Mouse (Mus musculus) heart, embryonic 11.5 days (tissue): ENCODE measurements around the gene Gm5294. TPM values are rescaled to one million over a fixed set of nuclear protein-coding genes. Genes with fewer than 3 reads are reported as not detected.

ENCODE experiments used
- ATAC-seq: fragments of 200-750 bp; cut with Nextera tagmentation; replicated peaks from 2 replicates; pipeline ENCODE4 v1.8.0; 2017; ENCODE audit warnings: moderate library complexity; ENCODE audit not compliant: insufficient number of reproducible peaks, low FRiP score, low TSS enrichment
- H3K27ac ChIP-seq: fragments of 300-500 bp; sonication (generic); 2 replicates; pipeline ENCODE4 v1.5.1; 2014; ENCODE audit warnings: mild to moderate bottlenecking, low read depth, low read length
- H3K27me3 ChIP-seq: fragments of 300-500 bp; sonication (generic); 2 replicates; pipeline ENCODE4 v1.6.1; 2014; ENCODE audit warnings: mild to moderate bottlenecking, low read length, mixed read lengths; ENCODE audit not compliant: control insufficient read depth, insufficient read depth
- H3K36me3 ChIP-seq: fragments of 300-500 bp; sonication (generic); 2 replicates; pipeline ENCODE4 v1.6.1; 2014; ENCODE audit warnings: mild to moderate bottlenecking, low read length, moderate library complexity, mixed read lengths; ENCODE audit not compliant: control insufficient read depth, insufficient read depth
- H3K4me1 ChIP-seq: fragments of 300-500 bp; sonication (generic); 2 replicates; pipeline ENCODE4 v1.6.1; 2014; ENCODE audit warnings: low read length; ENCODE audit not compliant: control insufficient read depth, insufficient read depth
- H3K4me2 ChIP-seq: fragments of 300-500 bp; sonication (generic); 2 replicates; pipeline ENCODE4 v1.6.1; 2014; ENCODE audit warnings: mild to moderate bottlenecking, moderate library complexity
- H3K4me3 ChIP-seq: fragments of 300-500 bp; sonication (generic); 2 replicates; pipeline ENCODE4 v1.5.1; 2014; ENCODE audit warnings: low read depth, low read length
- H3K9ac ChIP-seq: fragments of 300-500 bp; sonication (generic); 2 replicates; pipeline ENCODE4 v1.6.1; 2014; ENCODE audit warnings: mild to moderate bottlenecking, low read depth, low read length, moderate library complexity
- H3K9me3 ChIP-seq: fragments of 300-500 bp; sonication (generic); replicated peaks from 2 replicates; pipeline ENCODE4 v1.6.1; 2016; ENCODE audit warnings: low read length; ENCODE audit not compliant: control insufficient read depth
- WGBS: fragments of 180-500 bp; shearing (Covaris S2); extraction: QIAGEN DNeasy Blood & Tissue Kit; methylation state at CpG from one replicate; pipeline ENCODE4 v1.1.7; 2014; ENCODE audit not compliant: insufficient replicate concordance; 5-methylcytosine and 5-hydroxymethylcytosine counted together
- polyA plus RNA-seq: library from polyadenylated mRNA; unstranded; fragments of >200 nt; fragmentation: Nextera tagmentation; extraction: Ambion mirVana; gene quantifications from 2 replicates; pipeline ENCODE4 v1.2.1, GENCODE M21; 2014

Gene Gm5294
- polyA plus RNA-seq, 1 experiment from 2014 or later, result not detected

DNA sequence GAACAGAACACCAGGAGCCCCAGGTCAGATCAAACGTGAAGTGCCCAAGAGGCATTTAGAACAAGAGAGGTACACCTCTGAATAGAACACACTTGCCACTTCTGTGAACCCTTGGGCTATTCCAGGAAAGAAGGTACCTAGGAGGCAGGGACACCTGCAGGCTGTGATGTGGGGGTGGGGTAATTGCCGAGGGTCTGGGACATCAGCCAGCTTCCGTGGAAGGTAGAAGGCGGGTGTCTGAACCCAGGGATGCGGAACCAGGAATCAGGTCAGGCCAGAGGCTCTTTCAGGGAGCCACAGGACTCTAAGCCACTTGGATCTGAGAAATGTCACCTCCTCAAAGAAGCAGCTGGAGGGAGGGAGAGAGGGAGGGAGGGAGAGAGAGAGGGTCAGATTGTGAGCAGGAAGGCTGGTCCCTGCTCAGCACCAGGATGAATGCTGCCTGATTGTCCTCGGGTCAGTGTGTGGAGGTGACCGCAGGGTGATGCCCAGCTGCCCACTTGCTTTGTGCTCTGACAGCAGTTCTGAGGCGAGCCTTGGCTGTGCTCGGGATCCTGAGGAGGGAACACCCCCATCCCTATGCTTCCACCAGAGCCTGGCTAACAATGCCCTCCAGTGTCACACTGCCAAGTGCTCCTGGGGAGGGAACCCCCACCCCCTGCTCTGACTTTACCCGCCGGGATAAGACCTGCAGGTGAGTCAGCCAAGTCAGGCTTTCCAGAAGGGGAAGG is 31.2 kb upstream of the Gm5294 start:
- Histone ChIP-seq H3K36me3 (no peaks in the 10 kb centered on the region), H3K4me1 (peaks cover 9% of the 10 kb centered on the region), H3K9ac (no peak overlapping the region), H3K27ac (no peak overlapping the region), H3K4me2 (no peak overlapping the region), H3K9me3 (no peaks in the 10 kb centered on the region), H3K4me3 (no peak overlapping the region), H3K27me3 (0 out of 2 replicates have a peak, but pooled peaks cover 3% of the 10 kb centered on the region)
- no peak for ATAC-seq
- WGBS, result 60% methylated on average over 11 of the region's 11 CpGs

DNA sequence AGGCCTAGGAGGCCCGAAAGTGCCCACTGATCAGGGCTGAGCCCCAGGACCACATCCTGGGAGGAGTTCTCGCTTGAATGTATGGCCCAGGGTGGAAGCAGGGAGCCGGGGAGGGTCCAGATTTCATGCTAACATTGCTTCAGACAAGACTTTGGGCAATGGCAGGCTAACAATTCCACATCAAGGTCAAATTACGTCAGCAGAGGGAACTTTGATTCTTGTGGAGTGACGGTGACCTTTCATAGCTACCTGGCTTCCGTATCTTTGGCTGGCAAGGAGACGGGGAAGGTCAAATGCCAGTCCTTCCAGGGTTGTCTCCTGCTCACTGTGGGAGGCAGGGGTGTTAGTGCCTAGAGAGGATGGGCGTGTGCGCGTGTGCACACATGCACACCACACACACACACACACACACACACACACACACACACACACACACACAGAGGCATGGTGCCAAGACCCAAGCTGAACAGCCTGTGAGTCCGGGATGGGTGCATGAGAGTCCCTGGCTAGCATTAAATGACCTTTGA is 28.9 kb upstream of the Gm5294 start:
- Histone ChIP-seq H3K27me3 (0 out of 2 replicates have a peak, but pooled peaks cover 3% of the 10 kb centered on the region), H3K4me1 (peaks cover 9% of the 10 kb centered on the region), H3K4me3 (no peak overlapping the region), H3K36me3 (no peaks in the 10 kb centered on the region), H3K9me3 (no peaks in the 10 kb centered on the region), H3K27ac (no peak overlapping the region), H3K4me2 (no peak overlapping the region), H3K9ac (no peak overlapping the region)
- no peak for ATAC-seq
- 82% methylated on average over 11 of the region's 11 CpGs for WGBS

DNA sequence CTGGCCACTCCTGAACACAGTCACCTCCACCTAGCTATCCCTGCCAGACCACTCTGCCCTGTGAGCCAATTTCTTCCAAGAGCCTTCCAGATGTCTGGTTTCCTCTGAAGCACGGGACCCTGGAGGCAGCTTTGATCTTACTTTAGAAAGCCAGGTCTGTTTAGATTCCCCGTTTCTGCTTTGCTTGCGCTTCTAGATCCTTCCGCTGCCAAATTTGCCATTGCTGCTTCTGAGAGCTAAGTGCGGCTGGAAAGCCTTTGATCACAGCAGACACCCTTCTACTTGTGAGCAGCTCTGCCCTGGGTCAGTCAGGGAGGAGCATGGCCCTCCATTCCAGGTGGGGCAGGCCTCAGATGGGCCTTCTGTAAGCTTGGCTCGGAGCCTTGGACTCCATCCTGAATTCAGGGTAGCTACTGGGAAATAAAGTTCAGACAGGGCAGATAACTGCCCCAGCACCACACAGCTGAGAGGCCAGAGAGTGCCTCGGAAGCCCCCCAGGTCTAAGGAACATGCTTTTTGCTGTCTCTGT is 18.2 kb upstream of the Gm5294 start:
- Histone ChIP-seq H3K36me3 (no peaks in the 10 kb centered on the region), H3K4me2 (no peak overlapping the region), H3K27me3 (no peaks in the 10 kb centered on the region), H3K9me3 (no peaks in the 10 kb centered on the region), H3K4me1 (0 out of 2 replicates have a peak, but pooled peaks cover 2% of the 10 kb centered on the region), H3K9ac (no peak overlapping the region), H3K4me3 (no peak overlapping the region), H3K27ac (no peak overlapping the region)
- no peak for ATAC-seq
- WGBS, result 48% methylated on average over 7 of the region's 7 CpGs

DNA sequence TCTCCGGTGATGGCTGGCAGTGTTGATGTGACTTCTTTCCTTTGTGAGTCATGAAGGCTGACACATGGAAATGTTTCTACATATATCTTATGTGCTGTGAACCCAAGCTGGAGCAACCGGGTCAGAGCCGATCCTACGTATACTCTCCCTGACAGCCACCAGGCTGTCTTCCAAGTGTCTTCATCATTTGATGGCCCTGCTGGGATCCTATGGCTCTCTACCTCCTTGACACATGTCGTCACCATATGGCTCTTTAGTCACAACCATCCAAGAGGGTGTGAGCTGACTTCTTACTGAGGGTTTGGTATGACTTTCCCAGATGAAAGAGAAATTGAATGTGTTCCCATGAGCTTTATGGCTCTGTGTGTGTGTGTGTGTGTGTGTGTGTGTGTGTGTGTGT is 15.6 kb upstream of the Gm5294 start:
- Histone ChIP-seq H3K4me2 (no peak overlapping the region), H3K4me1 (no peaks in the 10 kb centered on the region), H3K9ac (no peak overlapping the region), H3K9me3 (no peaks in the 10 kb centered on the region), H3K27me3 (no peaks in the 10 kb centered on the region), H3K27ac (no peak overlapping the region), H3K36me3 (no peaks in the 10 kb centered on the region), H3K4me3 (no peak overlapping the region)
- 84% methylated on average over 5 of the region's 5 CpGs for WGBS
- ATAC-seq, result no peak

DNA sequence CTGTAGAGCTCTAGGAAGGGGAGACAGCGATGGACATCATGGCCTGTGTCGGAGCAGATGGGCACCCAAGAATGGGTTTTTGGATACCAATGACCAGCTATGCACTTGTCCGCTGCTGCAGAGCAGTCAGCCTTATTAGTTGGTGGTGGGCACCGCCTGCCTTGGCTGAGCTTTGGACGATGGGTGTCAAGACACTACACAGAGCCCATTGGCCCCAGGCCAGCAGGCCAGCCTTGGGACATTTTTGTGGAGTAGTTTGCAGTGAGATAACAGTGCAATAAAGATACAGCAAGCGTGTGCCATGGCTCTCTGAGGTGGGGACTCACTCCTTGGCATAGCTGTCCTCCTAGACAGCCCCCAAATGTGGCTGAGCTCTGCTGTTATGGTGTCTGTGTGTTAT is 10.1 kb upstream of the Gm5294 start:
- H3K4me3 ChIP-seq, result no peak overlapping the region
- no peaks in the 10 kb centered on the region for H3K4me1 ChIP-seq
- 68% methylated on average over 6 of the region's 6 CpGs for WGBS
- H3K9me3 ChIP-seq, result no peaks in the 10 kb centered on the region
- no peak overlapping the region for H3K4me2 ChIP-seq
- no peak for ATAC-seq
- H3K27me3 ChIP-seq, result no peaks in the 10 kb centered on the region
- no peaks in the 10 kb centered on the region for H3K36me3 ChIP-seq
- no peak overlapping the region for H3K27ac ChIP-seq
- no peak overlapping the region for H3K9ac ChIP-seq

DNA sequence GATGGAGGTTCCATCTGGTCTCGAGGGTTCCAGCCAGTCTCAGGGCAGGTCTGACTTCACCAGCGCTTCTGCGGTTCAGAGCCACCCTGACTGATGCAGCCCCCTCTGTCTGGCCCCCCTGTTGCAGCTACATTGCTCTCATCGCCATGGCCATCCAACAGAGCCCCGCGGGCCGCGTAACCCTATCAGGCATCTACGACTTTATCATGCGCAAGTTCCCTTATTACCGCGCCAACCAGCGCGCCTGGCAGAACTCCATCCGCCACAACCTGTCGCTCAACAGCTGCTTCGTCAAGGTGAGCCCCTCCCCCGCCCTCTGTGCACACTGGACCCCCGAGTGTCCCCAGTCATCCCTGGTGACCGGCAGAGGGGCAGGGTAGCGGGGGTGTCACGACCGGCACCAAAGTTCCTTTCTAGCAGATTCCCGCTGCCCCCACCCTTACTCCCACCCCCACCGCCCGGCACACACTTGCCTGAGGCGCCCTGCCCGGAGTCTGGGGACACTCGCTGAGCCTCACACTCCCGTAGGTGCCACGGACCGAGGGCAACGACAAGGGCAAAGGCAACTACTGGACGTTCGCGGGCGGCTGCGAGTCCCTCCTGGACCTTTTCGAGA is 945 bp downstream of the Gm5294 start:
- Histone ChIP-seq H3K4me3 (peak overlapping the region; percentile 39), H3K27ac (no peak overlapping the region), H3K27me3 (peaks cover 69% of the 10 kb centered on the region), H3K36me3 (no peaks in the 10 kb centered on the region), H3K4me1 (no peaks in the 10 kb centered on the region), H3K9ac (peak overlapping the region; percentile 36; the same call in 1 of the 2 replicates), H3K4me2 (peak overlapping the region; percentile 74), H3K9me3 (no peaks in the 10 kb centered on the region)
- WGBS, result 4% methylated on average over 39 of the region's 39 CpGs
- no peak for ATAC-seq

DNA sequence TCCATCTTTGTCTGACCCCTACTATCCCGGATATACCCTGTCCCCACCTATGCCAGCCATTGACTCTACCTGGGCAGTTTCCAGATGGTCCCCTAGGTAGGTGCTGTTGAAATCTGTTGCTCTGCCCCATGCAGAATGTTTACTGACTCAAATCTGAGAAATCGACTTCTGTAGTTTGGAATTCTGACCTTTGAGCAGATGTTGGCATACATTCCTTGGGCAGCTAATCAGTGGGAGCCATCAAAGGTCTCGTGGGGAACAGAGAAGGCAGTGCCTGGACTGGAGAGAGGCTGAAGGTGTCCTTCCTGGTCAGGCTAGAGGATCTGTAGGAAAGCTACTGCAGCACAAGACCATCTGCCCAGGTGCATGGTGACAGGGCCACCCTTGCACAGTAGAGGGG is 5.2 kb downstream of the Gm5294 start:
- Histone ChIP-seq H3K4me3 (no peak overlapping the region), H3K9me3 (no peaks in the 10 kb centered on the region), H3K27me3 (peaks cover 50% of the 10 kb centered on the region), H3K4me2 (no peak overlapping the region), H3K36me3 (no peaks in the 10 kb centered on the region), H3K9ac (no peak overlapping the region), H3K27ac (no peak overlapping the region), H3K4me1 (no peaks in the 10 kb centered on the region)
- ATAC-seq, result no peak
- WGBS, result 56% methylated on average over 3 of the region's 3 CpGs

DNA sequence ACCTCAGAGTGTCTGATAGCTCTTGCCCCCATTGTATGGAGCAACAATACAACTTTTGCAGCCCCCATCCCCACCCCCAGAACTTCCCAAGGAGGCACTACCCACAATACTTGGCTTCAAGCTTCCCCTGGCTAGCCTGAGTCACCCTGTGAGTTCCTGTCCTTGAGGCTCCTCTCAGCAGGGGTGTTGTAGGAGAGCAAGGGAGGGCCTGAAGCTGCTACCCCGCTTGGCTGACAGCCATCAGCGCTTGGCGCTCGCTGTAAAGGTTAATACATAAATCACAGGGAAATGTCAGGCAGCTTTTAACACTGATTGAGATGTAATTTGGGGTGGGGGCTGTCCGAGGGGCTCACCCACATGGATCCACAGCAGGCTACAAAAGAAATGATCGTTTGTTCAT is 13.5 kb downstream of the Gm5294 start:
- Histone ChIP-seq H3K36me3 (no peaks in the 10 kb centered on the region), H3K9ac (no peak overlapping the region), H3K4me3 (no peak overlapping the region), H3K27ac (no peak overlapping the region), H3K4me2 (no peak overlapping the region), H3K4me1 (no peaks in the 10 kb centered on the region; the same call in 1 of the 2 replicates), H3K9me3 (no peaks in the 10 kb centered on the region), H3K27me3 (no peaks in the 10 kb centered on the region)
- 0 out of 2 replicates have a peak, but pooled peaks have one; percentile 31 for ATAC-seq
- 47% methylated on average over 6 of the region's 6 CpGs for WGBS
